Mouse (Mus musculus) limb, embryonic 12.5 days (tissue): ENCODE data around the gene Znrf2. TPM values are rescaled to one million over a fixed set of nuclear protein-coding genes. Genes with fewer than 3 reads are reported as not detected.

Experiments
- ATAC-seq: fragments of 200-750 bp; cut with Nextera tagmentation; 2 replicates; pipeline ENCODE4 v1.8.0; 2017; ENCODE audit warnings: low read depth, moderate TSS enrichment; ENCODE audit not compliant: insufficient number of reproducible peaks, insufficient read depth, low FRiP score, low TSS enrichment
- H3K27ac ChIP-seq: fragments of 300-500 bp; sonication (generic); 2 replicates; pipeline ENCODE4 v1.5.1; 2016; ENCODE audit warnings: mild to moderate bottlenecking, moderate library complexity
- H3K27me3 ChIP-seq: fragments of 300-500 bp; sonication (generic); 2 replicates; pipeline ENCODE4 v1.6.1; 2016; ENCODE audit warnings: mild to moderate bottlenecking, moderate library complexity
- H3K36me3 ChIP-seq: fragments of 300-500 bp; sonication (generic); 2 replicates; pipeline ENCODE4 v1.6.1; 2016; ENCODE audit warnings: mild to moderate bottlenecking, moderate library complexity
- H3K4me1 ChIP-seq: fragments of 300-500 bp; sonication (generic); replicated peaks from 2 replicates; pipeline ENCODE4 v1.6.1; 2016
- H3K4me2 ChIP-seq: fragments of 300-500 bp; sonication (generic); 2 replicates; pipeline ENCODE4 v1.6.1; 2016; ENCODE audit warnings: mild to moderate bottlenecking, moderate library complexity
- H3K4me3 ChIP-seq: fragments of 300-500 bp; sonication (generic); replicated peaks from 2 replicates; pipeline ENCODE4 v1.5.1; 2016; ENCODE audit warnings: mild to moderate bottlenecking
- H3K9ac ChIP-seq: fragments of 300-500 bp; sonication (generic); replicated peaks from 2 replicates; pipeline ENCODE4 v1.6.1; 2016; ENCODE audit warnings: mild to moderate bottlenecking, moderate library complexity
- H3K9me3 ChIP-seq: fragments of 300-500 bp; sonication (generic); 2 replicates; pipeline ENCODE4 v1.6.1; 2016; ENCODE audit warnings: mild to moderate bottlenecking, moderate library complexity
- WGBS: fragments of 180-500 bp; shearing (Covaris S2); methylation state at CpG from one replicate; pipeline ENCODE4 v1.1.7; 2016; 5-methylcytosine and 5-hydroxymethylcytosine counted together
- polyA plus RNA-seq: library from polyadenylated mRNA; unstranded; fragments of >200 nt; fragmentation: Nextera tagmentation; extraction: Ambion mirVana; gene quantifications from 2 replicates; pipeline ENCODE4 v1.2.1, GENCODE M21; 2016

Znrf2 gene
- polyA plus RNA-seq, 1 experiment from 2014 or later: 3.9 TPM

DNA sequence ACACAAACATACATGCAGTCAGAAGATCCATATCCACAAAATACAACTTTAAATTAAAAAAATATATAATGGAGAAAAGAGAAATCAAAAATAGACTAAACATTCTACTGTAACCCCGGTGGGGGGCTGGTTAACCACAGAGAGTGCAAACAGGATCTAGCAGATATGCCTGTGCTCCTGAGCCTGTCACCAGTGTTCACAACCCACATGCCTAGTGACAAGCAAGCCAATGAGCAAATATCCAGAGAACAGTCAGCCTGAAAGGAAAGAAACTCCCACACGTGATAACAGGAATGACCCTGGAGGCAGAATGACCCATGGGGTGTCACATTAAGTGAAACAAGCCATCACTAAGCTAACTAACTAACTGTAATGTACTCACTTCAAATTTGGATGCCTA lies 119.8 kb downstream of the Znrf2 start:
- no peaks in the 10 kb centered on the region for H3K27me3 ChIP-seq
- H3K4me2 ChIP-seq: no peak overlapping the region
- no peak overlapping the region for H3K4me3 ChIP-seq
- 66% methylated on average over 2 of the region's 2 CpGs for WGBS
- ATAC-seq: no peak
- H3K9ac ChIP-seq: no peak overlapping the region
- H3K4me1 ChIP-seq: no peaks in the 10 kb centered on the region; the same call in 1 of the 2 replicates
- H3K27ac ChIP-seq: no peak overlapping the region
- no peaks in the 10 kb centered on the region for H3K9me3 ChIP-seq
- H3K36me3 ChIP-seq: no peaks in the 10 kb centered on the region

DNA sequence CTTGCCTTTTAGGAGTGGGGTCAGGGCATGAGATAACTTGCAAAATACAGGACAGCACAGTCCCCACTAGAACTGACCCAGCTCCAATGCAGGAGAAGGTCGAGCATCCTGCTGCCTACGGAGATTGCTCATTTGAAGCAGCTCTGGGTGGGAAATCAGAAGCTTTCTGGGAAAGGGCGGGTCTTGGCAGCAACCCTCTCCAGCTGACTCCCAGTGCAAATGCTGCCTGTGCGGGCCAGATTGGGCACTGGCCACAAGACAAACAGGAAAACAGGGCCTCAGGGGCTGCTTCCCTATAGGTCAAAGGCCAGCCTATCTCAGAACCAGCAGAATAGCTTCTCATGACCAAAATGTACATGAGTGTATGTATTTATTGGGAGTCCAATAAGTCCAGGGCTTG lies 122.9 kb downstream of the Znrf2 start:
- ATAC-seq: no peak

DNA sequence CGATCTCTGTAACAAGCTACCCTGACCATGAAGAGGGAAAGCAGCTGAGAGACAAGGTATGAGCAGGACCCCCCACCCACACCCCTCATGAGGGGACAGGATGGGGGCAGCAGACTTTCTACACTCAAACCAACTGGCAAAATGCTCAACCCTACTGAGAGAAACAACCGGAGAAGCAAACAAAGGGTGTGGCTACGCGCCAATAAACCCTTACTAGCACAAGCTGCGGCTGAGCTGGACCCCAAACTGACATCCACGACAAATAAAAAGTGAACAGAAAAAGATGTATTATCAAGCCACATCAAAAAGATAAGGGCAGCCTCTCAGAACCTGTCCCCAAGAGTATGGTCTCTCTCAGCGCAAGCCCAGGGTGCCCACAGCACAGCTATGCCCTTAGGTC lies 123.4 kb downstream of the Znrf2 start:
- no peaks in the 10 kb centered on the region for H3K9me3 ChIP-seq
- no peak for ATAC-seq
- H3K9ac ChIP-seq: no peak overlapping the region
- H3K4me3 ChIP-seq: no peak overlapping the region
- H3K27ac ChIP-seq: no peak overlapping the region
- H3K4me1 ChIP-seq: peaks cover 14% of the 10 kb centered on the region; the same call in 1 of the 2 replicates
- 73% methylated on average over 7 of the region's 7 CpGs for WGBS
- H3K36me3 ChIP-seq: no peaks in the 10 kb centered on the region
- H3K4me2 ChIP-seq: no peak overlapping the region
- peaks cover 34% of the 10 kb centered on the region for H3K27me3 ChIP-seq

More for the DNA sequence above, 122.9 kb downstream of the Znrf2 start:
- Histone ChIP-seq H3K4me1 (peaks cover 14% of the 10 kb centered on the region; the same call in 1 of the 2 replicates), H3K4me2 (no peak overlapping the region), H3K27me3 (peaks cover 29% of the 10 kb centered on the region), H3K27ac (no peak overlapping the region), H3K9me3 (no peaks in the 10 kb centered on the region), H3K4me3 (no peak overlapping the region), H3K9ac (no peak overlapping the region), H3K36me3 (no peaks in the 10 kb centered on the region)
- WGBS: 75% methylated on average over 4 of the region's 4 CpGs

DNA sequence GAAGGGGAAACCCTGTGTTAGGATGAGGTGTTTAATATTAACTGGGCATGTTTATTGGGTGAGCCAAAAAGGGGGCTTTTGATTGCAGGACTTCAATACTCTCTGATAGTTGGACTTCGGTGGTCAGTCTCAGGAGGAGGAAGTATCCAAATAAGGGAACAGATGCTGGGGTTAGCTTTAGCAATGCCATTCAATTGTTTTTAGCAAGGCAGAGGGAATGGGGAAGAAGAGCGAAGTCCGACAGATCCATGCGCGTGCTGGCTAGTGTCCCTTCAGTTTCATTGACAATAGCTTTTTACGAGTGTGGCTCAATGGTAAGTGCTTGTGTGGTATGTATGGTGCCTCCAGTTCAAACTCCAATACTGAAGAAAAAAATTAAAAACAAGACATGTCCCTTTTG lies 124.4 kb downstream of the Znrf2 start:
- no peak overlapping the region for H3K4me3 ChIP-seq
- no peaks in the 10 kb centered on the region for H3K36me3 ChIP-seq
- H3K4me1 ChIP-seq: peaks cover 14% of the 10 kb centered on the region; the same call in 1 of the 2 replicates
- no peaks in the 10 kb centered on the region for H3K9me3 ChIP-seq
- 90% methylated on average over 6 of the region's 6 CpGs for WGBS
- ATAC-seq: no peak
- peaks cover 35% of the 10 kb centered on the region for H3K27me3 ChIP-seq
- no peak overlapping the region for H3K27ac ChIP-seq
- H3K4me2 ChIP-seq: no peak overlapping the region
- no peak overlapping the region for H3K9ac ChIP-seq

Other genes starting within 250 kb of the Znrf2 start
- 24.6 and 26.3 TPM in 2 replicates for gene Plekha8, start 221.8 kb upstream of the Znrf2 start, polyA plus RNA-seq
- gene Fkbp14, start 219.6 kb upstream of the Znrf2 start, polyA plus RNA-seq: 25.2 and 26.1 TPM in 2 replicates
- gene Mturn, start 135.3 kb upstream of the Znrf2 start, polyA plus RNA-seq: 9.6 and 12.9 TPM in 2 replicates
- gene Nod1, start 155.7 kb downstream of the Znrf2 start, polyA plus RNA-seq: 3.6 and 3.8 TPM in 2 replicates
- 8.0 and 10.6 TPM in 2 replicates for gene Ggct, start 176.0 kb downstream of the Znrf2 start, polyA plus RNA-seq
- 148 and 149 TPM in 2 replicates for gene Gars, start 221.1 kb downstream of the Znrf2 start, polyA plus RNA-seq